Mouse (Mus musculus): Measurements from ENCODE around the gene Opn3. TPM values are rescaled to one million over a fixed set of nuclear protein-coding genes. Genes with fewer than 3 reads are reported as not detected.

The Opn3 gene
- polyA plus RNA-seq, 1 experiment from 2014 or later = 10.6 TPM

GRCm38 (mm10) chr1:175692997-175693361 is 403 bp upstream of the Opn3 start:
- no peaks in the 10 kb centered on the region for H3K27me3 ChIP-seq
- WGBS = under 1% methylated on average over 14 of the region's 17 CpGs
- H3K4me2 ChIP-seq = peak overlapping the region; percentile 94
- H3K9ac ChIP-seq = peak overlapping the region; percentile 38
- H3K27ac ChIP-seq = peak overlapping the region; percentile 87
- H3K4me3 ChIP-seq = peak overlapping the region; percentile 93
- H3K4me1 ChIP-seq (replicated peaks) = peaks cover 23% of the 10 kb centered on the region
- H3K36me3 ChIP-seq = no peaks in the 10 kb centered on the region
- H3K9me3 ChIP-seq (replicated peaks) = no peaks in the 10 kb centered on the region
- ATAC-seq (replicated peaks; ENCODE audit: insufficient number of reproducible peaks, insufficient read depth, low FRiP score, low read depth) = no peak

GRCm38 (mm10) chr1:175691686-175692245 is 810 bp downstream of the Opn3 start:
- Histone ChIP-seq H3K4me2 (peak overlapping the region; percentile 94), H3K9ac (peak overlapping the region; percentile 79), H3K27ac (peak overlapping the region; percentile 93), H3K4me3 (peak overlapping the region; percentile 93), H3K36me3 (peaks cover 7% of the 10 kb centered on the region), H3K27me3 (no peaks in the 10 kb centered on the region), H3K9me3 (replicated peaks) (no peaks in the 10 kb centered on the region), H3K4me1 (replicated peaks) (peaks cover 23% of the 10 kb centered on the region)
- 1% methylated on average over 22 of the region's 22 CpGs for WGBS
- ATAC-seq (replicated peaks; ENCODE audit: insufficient number of reproducible peaks, insufficient read depth, low FRiP score, low read depth) = no peak

GRCm38 (mm10) chr1:175680995-175681394 is 11.6 kb downstream of the Opn3 start:
- Histone ChIP-seq H3K27ac (no peak overlapping the region), H3K9ac (no peak overlapping the region), H3K4me2 (no peak overlapping the region), H3K9me3 (replicated peaks) (no peaks in the 10 kb centered on the region), H3K4me3 (no peak overlapping the region), H3K4me1 (replicated peaks) (no peaks in the 10 kb centered on the region), H3K36me3 (peaks cover 1% of the 10 kb centered on the region; the same call in 1 of the 2 replicates), H3K27me3 (no peaks in the 10 kb centered on the region)
- no peak for ATAC-seq (replicated peaks; ENCODE audit: insufficient number of reproducible peaks, insufficient read depth, low FRiP score, low read depth)
- 67% methylated on average over 6 of the region's 6 CpGs for WGBS

GRCm38 (mm10) chr1:175677459-175677858 is 15.1 kb downstream of the Opn3 start:
- Histone ChIP-seq H3K9ac (no peak overlapping the region), H3K4me3 (no peak overlapping the region), H3K27ac (no peak overlapping the region), H3K36me3 (no peaks in the 10 kb centered on the region), H3K9me3 (replicated peaks) (no peaks in the 10 kb centered on the region), H3K4me1 (replicated peaks) (no peaks in the 10 kb centered on the region), H3K4me2 (no peak overlapping the region), H3K27me3 (no peaks in the 10 kb centered on the region)
- WGBS = 56% methylated on average over 6 of the region's 6 CpGs
- ATAC-seq (replicated peaks; ENCODE audit: insufficient number of reproducible peaks, insufficient read depth, low FRiP score, low read depth) = no peak

- H3K4me1 ChIP-seq (replicated peaks) = no peaks in the 10 kb centered on the region
- no peak overlapping the region for H3K27ac ChIP-seq
- ATAC-seq (replicated peaks; ENCODE audit: insufficient number of reproducible peaks, insufficient read depth, low FRiP score, low read depth) = no peak
- H3K9me3 ChIP-seq (replicated peaks) = no peaks in the 10 kb centered on the region
- H3K36me3 ChIP-seq = no peaks in the 10 kb centered on the region
- H3K4me2 ChIP-seq = no peak overlapping the region
- H3K4me3 ChIP-seq = no peak overlapping the region
- 67% methylated on average over 6 of the region's 6 CpGs for WGBS
- no peaks in the 10 kb centered on the region for H3K27me3 ChIP-seq
- H3K9ac ChIP-seq = no peak overlapping the region
Observed at GRCm38 (mm10) chr1:175675116-175675515, 17.5 kb downstream of the Opn3 start.

GRCm38 (mm10) chr1:175673563-175674325 is 18.8 kb downstream of the Opn3 start:
- H3K4me3 ChIP-seq = no peak overlapping the region

GRCm38 (mm10) chr1:175671626-175672025 is 20.9 kb downstream of the Opn3 start:
- no peak for ATAC-seq (replicated peaks; ENCODE audit: insufficient number of reproducible peaks, insufficient read depth, low FRiP score, low read depth)

More at GRCm38 (mm10) chr1:175673563-175674325, 18.8 kb downstream of the Opn3 start:
- Histone ChIP-seq H3K27ac (no peak overlapping the region), H3K9ac (no peak overlapping the region), H3K9me3 (replicated peaks) (no peaks in the 10 kb centered on the region), H3K4me2 (no peak overlapping the region), H3K36me3 (no peaks in the 10 kb centered on the region), H3K27me3 (no peaks in the 10 kb centered on the region), H3K4me1 (replicated peaks) (no peaks in the 10 kb centered on the region)
- 80% methylated on average over 7 of the region's 7 CpGs for WGBS
- no peak for ATAC-seq (replicated peaks; ENCODE audit: insufficient number of reproducible peaks, insufficient read depth, low FRiP score, low read depth)

GRCm38 (mm10) chr1:175670042-175670441 is 22.5 kb downstream of the Opn3 start:
- WGBS = 84% methylated on average over 7 of the region's 7 CpGs
- H3K9ac ChIP-seq = no peak overlapping the region
- H3K36me3 ChIP-seq = no peaks in the 10 kb centered on the region
- no peaks in the 10 kb centered on the region for H3K9me3 ChIP-seq (replicated peaks)
- H3K27ac ChIP-seq = no peak overlapping the region
- no peak for ATAC-seq (replicated peaks; ENCODE audit: insufficient number of reproducible peaks, insufficient read depth, low FRiP score, low read depth)
- no peaks in the 10 kb centered on the region for H3K4me1 ChIP-seq (replicated peaks)
- no peak overlapping the region for H3K4me2 ChIP-seq
- no peaks in the 10 kb centered on the region for H3K27me3 ChIP-seq
- H3K4me3 ChIP-seq = no peak overlapping the region

More at GRCm38 (mm10) chr1:175671626-175672025, 20.9 kb downstream of the Opn3 start:
- WGBS = 17% methylated on average over 1 of the region's 1 CpGs
- H3K4me2 ChIP-seq = no peak overlapping the region
- H3K27me3 ChIP-seq = no peaks in the 10 kb centered on the region
- H3K9me3 ChIP-seq (replicated peaks) = no peaks in the 10 kb centered on the region
- H3K9ac ChIP-seq = no peak overlapping the region
- no peaks in the 10 kb centered on the region for H3K36me3 ChIP-seq
- H3K4me1 ChIP-seq (replicated peaks) = no peaks in the 10 kb centered on the region
- no peak overlapping the region for H3K27ac ChIP-seq
- no peak overlapping the region for H3K4me3 ChIP-seq

GRCm38 (mm10) chr1:175669456-175669855 is 23.1 kb downstream of the Opn3 start:
- no peak for ATAC-seq (replicated peaks; ENCODE audit: insufficient number of reproducible peaks, insufficient read depth, low FRiP score, low read depth)
- H3K27me3 ChIP-seq = no peaks in the 10 kb centered on the region
- H3K27ac ChIP-seq = no peak overlapping the region
- no peak overlapping the region for H3K4me2 ChIP-seq
- no peak overlapping the region for H3K4me3 ChIP-seq
- 83% methylated on average over 3 of the region's 3 CpGs for WGBS
- no peaks in the 10 kb centered on the region for H3K4me1 ChIP-seq (replicated peaks)
- no peaks in the 10 kb centered on the region for H3K9me3 ChIP-seq (replicated peaks)
- no peaks in the 10 kb centered on the region for H3K36me3 ChIP-seq
- H3K9ac ChIP-seq = no peak overlapping the region

GRCm38 (mm10) chr1:175668666-175669405 is 23.7 kb downstream of the Opn3 start:
- no peak overlapping the region for H3K4me2 ChIP-seq
- H3K9me3 ChIP-seq (replicated peaks) = no peaks in the 10 kb centered on the region
- peak; percentile 47; the same call in 1 of the 2 replicates for ATAC-seq (replicated peaks; ENCODE audit: insufficient number of reproducible peaks, insufficient read depth, low FRiP score, low read depth)
- no peaks in the 10 kb centered on the region for H3K4me1 ChIP-seq (replicated peaks)
- H3K27me3 ChIP-seq = no peaks in the 10 kb centered on the region
- no peak overlapping the region for H3K27ac ChIP-seq
- H3K4me3 ChIP-seq = no peak overlapping the region
- H3K36me3 ChIP-seq = no peaks in the 10 kb centered on the region
- 63% methylated on average over 5 of the region's 5 CpGs for WGBS
- H3K9ac ChIP-seq = no peak overlapping the region

GRCm38 (mm10) chr1:175659900-175660299 is 32.7 kb downstream of the Opn3 start:
- Histone ChIP-seq H3K4me1 (replicated peaks) (no peaks in the 10 kb centered on the region), H3K27ac (no peak overlapping the region), H3K9ac (no peak overlapping the region), H3K4me3 (no peak overlapping the region), H3K36me3 (peaks cover 3% of the 10 kb centered on the region; the same call in 1 of the 2 replicates), H3K9me3 (replicated peaks) (no peaks in the 10 kb centered on the region), H3K27me3 (no peaks in the 10 kb centered on the region), H3K4me2 (no peak overlapping the region)
- 85% methylated on average over 4 of the region's 4 CpGs for WGBS
- no peak for ATAC-seq (replicated peaks; ENCODE audit: insufficient number of reproducible peaks, insufficient read depth, low FRiP score, low read depth)

Measured in heart, embryonic 15.5 days (tissue).